Mouse (Mus musculus): ENCODE results near the gene Gpr75. TPM values are rescaled to one million over a fixed set of nuclear protein-coding genes. Genes with fewer than 3 reads are reported as not detected.
A peak's percentile ranks its signal among the peaks of the same experiment; 100 is the strongest.

The Gpr75 gene
- polyA plus RNA-seq (2014; fragmentation: Nextera tagmentation; extraction: Ambion mirVana), result 1.2 and 2.0 TPM in 2 replicates

DNA sequence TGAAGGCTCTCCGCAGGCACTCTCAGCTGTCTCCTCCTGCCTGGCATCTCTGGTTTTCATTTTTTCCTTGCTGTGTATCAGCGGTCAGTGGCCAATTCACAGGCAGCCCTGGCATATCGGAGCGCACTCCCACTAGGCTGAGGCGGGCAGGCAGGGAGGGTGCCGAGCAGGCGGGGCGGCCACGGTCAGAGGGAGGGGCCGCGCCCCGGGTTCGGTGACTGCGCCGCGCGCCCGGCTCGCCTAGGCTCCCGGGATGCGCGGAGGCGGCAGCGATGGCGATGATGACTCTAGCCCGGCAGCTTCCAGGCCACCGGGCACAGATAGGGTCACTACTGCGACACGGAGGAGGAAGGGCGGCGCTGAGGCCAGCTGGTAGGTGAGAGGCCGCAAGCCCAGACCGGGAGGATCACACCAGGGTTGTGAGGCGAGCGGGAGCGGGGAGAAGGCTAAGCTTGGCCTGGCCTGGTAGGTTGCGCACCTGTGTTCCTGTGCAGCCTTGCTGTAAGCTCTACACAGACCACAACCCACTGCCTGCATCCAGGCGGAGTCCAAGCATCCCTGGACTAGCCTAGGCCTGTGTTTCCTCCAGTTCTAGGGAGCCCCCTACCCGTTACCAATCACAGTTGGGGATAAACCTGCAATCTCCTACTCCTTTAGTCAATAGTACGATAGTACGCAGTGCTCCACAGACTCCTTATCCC, at the start of gene Gpr75, which contains the start of gene Asb3:
TSS of gene Gpr75 (plus strand) at position 188 of the 701 bp plus-strand sequence.
TSS of gene Asb3 (plus strand) at position 246 of the 701 bp plus-strand sequence.
- WGBS, result 2% methylated on average over 40 of the region's 41 CpGs

GRCm38 (mm10) chr11:30838793-30839192, 46.4 kb upstream of the Gpr75 start:
- H3K36me3 ChIP-seq (ENCODE audit: control insufficient read depth, insufficient read depth, low read length), result peaks cover 2% of the 10 kb centered on the region; the same call in 1 of the 2 replicates
- 95% methylated on average over 2 of the region's 2 CpGs for WGBS
- no peak for ATAC-seq (ENCODE audit: low FRiP score)

More for the DNA sequence above, at the start of gene Gpr75, which contains the start of gene Asb3:
- peak within 1 kb of the TSS; percentile 67 for H3K9ac ChIP-seq (ENCODE audit: low read length)
- H3K27ac ChIP-seq (ENCODE audit: low read depth, low read length), result peak within 1 kb of the TSS; percentile 35; the same call in 1 of the 2 replicates
- H3K9me3 ChIP-seq (ENCODE audit: control insufficient read depth, low read length), result no peaks in the 10 kb centered on the region
- DNase-seq (ENCODE audit: low spot score, missing footprints) (peak; percentile 91), ATAC-seq (ENCODE audit: low FRiP score) (peak; percentile 97)
- H3K36me3 ChIP-seq (ENCODE audit: control insufficient read depth, insufficient read depth, low read length), result no peaks in the 10 kb centered on the region
- H3K4me2 ChIP-seq, result peak within 1 kb of the TSS; percentile 79
- H3K4me1 ChIP-seq (ENCODE audit: control insufficient read depth, insufficient read depth, low read length), result peaks cover 4% of the 10 kb centered on the region
- H3K27me3 ChIP-seq (ENCODE audit: control insufficient read depth, insufficient read depth, low read length), result no peaks in the 10 kb centered on the region
- peak within 1 kb of the TSS; percentile 43 for H3K4me3 ChIP-seq (ENCODE audit: low read depth, low read length)

DNA sequence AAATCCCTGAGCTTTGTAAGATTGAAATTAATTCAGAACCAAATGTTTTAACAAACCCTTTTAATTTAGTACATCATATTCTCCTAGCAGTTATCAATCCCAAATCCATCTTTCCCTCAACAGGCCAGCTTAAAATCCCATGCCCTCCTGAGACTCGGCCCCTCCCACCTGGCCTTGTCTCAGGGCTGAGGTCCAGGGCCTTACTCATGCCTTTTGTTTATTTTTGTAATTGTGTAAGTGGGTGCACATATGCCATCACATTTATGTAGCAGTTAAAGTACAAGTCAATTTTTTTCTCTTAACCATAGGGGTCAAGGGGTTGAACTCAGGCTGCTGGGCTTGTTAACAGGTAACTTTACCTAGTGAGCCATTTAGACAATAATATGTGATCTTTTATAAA, 40.8 kb upstream of the Gpr75 start:
- 88% methylated on average over 1 of the region's 1 CpGs for WGBS
- no peak overlapping the region for H3K4me2 ChIP-seq
- no peak overlapping the region for H3K4me3 ChIP-seq (ENCODE audit: low read depth, low read length)
- ATAC-seq (ENCODE audit: low FRiP score), result no peak
- no peak overlapping the region for H3K27ac ChIP-seq (ENCODE audit: low read depth, low read length)
- no peak for DNase-seq (ENCODE audit: low spot score, missing footprints)
- H3K9ac ChIP-seq (ENCODE audit: low read length), result no peak overlapping the region
- no peaks in the 10 kb centered on the region for H3K27me3 ChIP-seq (ENCODE audit: control insufficient read depth, insufficient read depth, low read length)
- H3K4me1 ChIP-seq (ENCODE audit: control insufficient read depth, insufficient read depth, low read length), result no peaks in the 10 kb centered on the region
- H3K9me3 ChIP-seq (ENCODE audit: control insufficient read depth, low read length), result no peaks in the 10 kb centered on the region
- peaks cover 4% of the 10 kb centered on the region; the same call in 1 of the 2 replicates for H3K36me3 ChIP-seq (ENCODE audit: control insufficient read depth, insufficient read depth, low read length)

More at GRCm38 (mm10) chr11:30838793-30839192, 46.4 kb upstream of the Gpr75 start:
- Histone ChIP-seq H3K4me1 (ENCODE audit: control insufficient read depth, insufficient read depth, low read length) (no peaks in the 10 kb centered on the region), H3K9me3 (ENCODE audit: control insufficient read depth, low read length) (no peaks in the 10 kb centered on the region), H3K27me3 (ENCODE audit: control insufficient read depth, insufficient read depth, low read length) (no peaks in the 10 kb centered on the region), H3K27ac (ENCODE audit: low read depth, low read length) (no peak overlapping the region), H3K9ac (ENCODE audit: low read length) (no peak overlapping the region), H3K4me3 (ENCODE audit: low read depth, low read length) (no peak overlapping the region), H3K4me2 (no peak overlapping the region)
- DNase-seq (ENCODE audit: low spot score, missing footprints), result no peak

GRCm38 (mm10) chr11:30872425-30872824, 12.7 kb upstream of the Gpr75 start:
- DNase-seq (ENCODE audit: low spot score, missing footprints) (no peak), ATAC-seq (ENCODE audit: low FRiP score) (no peak)
- no peak overlapping the region for H3K27ac ChIP-seq (ENCODE audit: low read depth, low read length)
- no peak overlapping the region for H3K9ac ChIP-seq (ENCODE audit: low read length)
- H3K4me2 ChIP-seq, result no peak overlapping the region
- H3K4me1 ChIP-seq (ENCODE audit: control insufficient read depth, insufficient read depth, low read length), result no peaks in the 10 kb centered on the region
- H3K27me3 ChIP-seq (ENCODE audit: control insufficient read depth, insufficient read depth, low read length), result no peaks in the 10 kb centered on the region
- H3K36me3 ChIP-seq (ENCODE audit: control insufficient read depth, insufficient read depth, low read length), result peaks cover 20% of the 10 kb centered on the region
- H3K4me3 ChIP-seq (ENCODE audit: low read depth, low read length), result no peak overlapping the region
- no peaks in the 10 kb centered on the region for H3K9me3 ChIP-seq (ENCODE audit: control insufficient read depth, low read length)

- WGBS, result 86% methylated on average over 2 of the region's 2 CpGs
- no peaks in the 10 kb centered on the region for H3K36me3 ChIP-seq (ENCODE audit: control insufficient read depth, insufficient read depth, low read length)
- no peak for DNase-seq (ENCODE audit: low spot score, missing footprints)
These were observed 3.0 kb downstream of the Gpr75 start for GRCm38 (mm10) chr11:30888153-30888552.

DNA sequence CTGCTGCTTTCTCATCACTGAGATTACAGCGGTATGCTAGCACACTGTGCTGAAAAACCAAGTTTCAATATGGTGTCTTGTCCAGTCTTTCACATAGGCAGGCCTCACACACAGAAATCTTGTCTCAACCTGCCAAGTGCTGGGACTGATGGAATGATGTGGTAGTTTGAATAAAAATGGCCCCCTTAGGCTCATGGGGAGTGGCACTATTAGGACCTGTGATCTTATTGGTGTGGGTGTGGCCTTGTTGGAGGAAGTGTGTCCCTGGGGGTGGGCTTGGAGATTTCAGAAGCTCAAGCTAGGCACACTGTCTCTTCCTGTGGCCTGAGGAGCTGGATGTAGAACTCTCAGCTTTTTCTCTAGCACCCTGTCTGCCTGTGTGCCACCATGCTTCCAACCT, 11.0 kb downstream of the Gpr75 start:
- ATAC-seq (ENCODE audit: low FRiP score) (no peak), DNase-seq (ENCODE audit: low spot score, missing footprints) (no peak)
- Histone ChIP-seq H3K4me1 (ENCODE audit: control insufficient read depth, insufficient read depth, low read length) (no peaks in the 10 kb centered on the region), H3K9ac (ENCODE audit: low read length) (no peak overlapping the region), H3K9me3 (ENCODE audit: control insufficient read depth, low read length) (no peaks in the 10 kb centered on the region), H3K27me3 (ENCODE audit: control insufficient read depth, insufficient read depth, low read length) (no peaks in the 10 kb centered on the region), H3K4me3 (ENCODE audit: low read depth, low read length) (no peak overlapping the region), H3K36me3 (ENCODE audit: control insufficient read depth, insufficient read depth, low read length) (no peaks in the 10 kb centered on the region), H3K27ac (ENCODE audit: low read depth, low read length) (no peak overlapping the region), H3K4me2 (no peak overlapping the region)
- 81% methylated on average over 1 of the region's 1 CpGs for WGBS

More at GRCm38 (mm10) chr11:30888153-30888552, 3.0 kb downstream of the Gpr75 start:
- no peak overlapping the region for H3K4me2 ChIP-seq
- no peak for ATAC-seq (ENCODE audit: low FRiP score)
- H3K9me3 ChIP-seq (ENCODE audit: control insufficient read depth, low read length), result no peaks in the 10 kb centered on the region
- no peak overlapping the region for H3K4me3 ChIP-seq (ENCODE audit: low read depth, low read length)
- H3K9ac ChIP-seq (ENCODE audit: low read length), result no peak overlapping the region
- peaks cover 4% of the 10 kb centered on the region for H3K4me1 ChIP-seq (ENCODE audit: control insufficient read depth, insufficient read depth, low read length)
- H3K27ac ChIP-seq (ENCODE audit: low read depth, low read length), result no peak overlapping the region
- no peaks in the 10 kb centered on the region for H3K27me3 ChIP-seq (ENCODE audit: control insufficient read depth, insufficient read depth, low read length)

DNA sequence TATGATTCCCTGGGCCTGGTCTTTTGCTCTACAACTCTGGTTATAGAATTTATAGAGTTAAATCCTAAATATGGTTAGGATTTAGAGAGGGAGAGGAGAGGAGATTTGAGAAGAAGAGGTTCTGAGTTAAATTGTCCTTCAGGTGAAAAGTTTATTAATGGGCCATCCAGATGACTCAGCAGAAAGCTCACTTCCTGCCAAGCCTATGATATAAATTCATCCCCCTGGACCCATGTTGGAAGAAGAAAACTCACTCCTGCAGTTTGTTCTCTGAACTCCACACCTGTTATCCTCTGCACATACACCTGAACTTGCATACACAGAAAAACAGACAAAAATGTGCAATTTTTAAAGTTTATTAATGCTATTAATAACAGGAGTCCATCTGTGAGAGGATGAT, 14.2 kb downstream of the Gpr75 start:
- H3K4me2 ChIP-seq, result no peak overlapping the region
- no peaks in the 10 kb centered on the region for H3K9me3 ChIP-seq (ENCODE audit: control insufficient read depth, low read length)
- H3K36me3 ChIP-seq (ENCODE audit: control insufficient read depth, insufficient read depth, low read length), result no peaks in the 10 kb centered on the region
- H3K27ac ChIP-seq (ENCODE audit: low read depth, low read length), result no peak overlapping the region
- no peak for ATAC-seq (ENCODE audit: low FRiP score)
- H3K27me3 ChIP-seq (ENCODE audit: control insufficient read depth, insufficient read depth, low read length), result no peaks in the 10 kb centered on the region
- H3K9ac ChIP-seq (ENCODE audit: low read length), result no peak overlapping the region
- no peak overlapping the region for H3K4me3 ChIP-seq (ENCODE audit: low read depth, low read length)
- H3K4me1 ChIP-seq (ENCODE audit: control insufficient read depth, insufficient read depth, low read length), result no peaks in the 10 kb centered on the region
- DNase-seq (ENCODE audit: low spot score, missing footprints), result no peak

DNA sequence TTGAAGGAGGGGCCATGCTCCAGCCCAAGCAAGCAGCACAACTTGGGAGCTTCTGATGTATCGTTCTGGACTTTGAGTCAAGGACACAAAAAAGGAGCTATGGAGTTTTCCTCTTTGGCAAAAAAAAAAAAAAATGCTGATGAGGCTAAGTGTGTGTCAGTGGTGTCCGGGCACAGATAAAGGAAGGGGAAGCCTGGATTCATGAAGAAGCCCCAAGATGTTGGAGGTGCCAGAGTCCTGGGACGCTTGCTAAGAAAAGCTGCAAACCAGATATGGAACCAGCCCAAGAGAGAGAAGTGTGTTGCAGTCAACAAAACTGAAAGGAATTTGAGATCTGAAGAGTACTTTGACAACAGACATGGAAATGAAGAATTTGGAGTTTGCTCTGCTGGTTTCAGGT, 27.2 kb downstream of the Gpr75 start:
- no peak for DNase-seq (ENCODE audit: low spot score, missing footprints)
- no peak overlapping the region for H3K9ac ChIP-seq (ENCODE audit: low read length)
- no peak overlapping the region for H3K4me2 ChIP-seq
- 92% methylated on average over 3 of the region's 3 CpGs for WGBS
- ATAC-seq (ENCODE audit: low FRiP score), result no peak
- no peaks in the 10 kb centered on the region for H3K27me3 ChIP-seq (ENCODE audit: control insufficient read depth, insufficient read depth, low read length)
- no peak overlapping the region for H3K27ac ChIP-seq (ENCODE audit: low read depth, low read length)
- no peak overlapping the region for H3K4me3 ChIP-seq (ENCODE audit: low read depth, low read length)
- no peaks in the 10 kb centered on the region for H3K36me3 ChIP-seq (ENCODE audit: control insufficient read depth, insufficient read depth, low read length)
- H3K4me1 ChIP-seq (ENCODE audit: control insufficient read depth, insufficient read depth, low read length), result no peaks in the 10 kb centered on the region
- no peaks in the 10 kb centered on the region for H3K9me3 ChIP-seq (ENCODE audit: control insufficient read depth, low read length)

- 56% methylated on average over 1 of the region's 1 CpGs for WGBS
- no peak overlapping the region for H3K27ac ChIP-seq (ENCODE audit: low read depth, low read length)
- H3K4me1 ChIP-seq (ENCODE audit: control insufficient read depth, insufficient read depth, low read length), result no peaks in the 10 kb centered on the region
- DNase-seq (ENCODE audit: low spot score, missing footprints), result no peak
- ATAC-seq (ENCODE audit: low FRiP score), result no peak
- H3K9ac ChIP-seq (ENCODE audit: low read length), result no peak overlapping the region
- no peak overlapping the region for H3K4me3 ChIP-seq (ENCODE audit: low read depth, low read length)
- H3K36me3 ChIP-seq (ENCODE audit: control insufficient read depth, insufficient read depth, low read length), result no peaks in the 10 kb centered on the region
- H3K9me3 ChIP-seq (ENCODE audit: control insufficient read depth, low read length), result no peaks in the 10 kb centered on the region
- H3K4me2 ChIP-seq, result no peak overlapping the region
- H3K27me3 ChIP-seq (ENCODE audit: control insufficient read depth, insufficient read depth, low read length), result no peaks in the 10 kb centered on the region
These were observed 35.5 kb downstream of the Gpr75 start for GRCm38 (mm10) chr11:30920641-30921040.
